Mouse (Mus musculus) thymus, postnatal 25 days (tissue): Measurements from ENCODE around the gene Ppp2r5d.
A peak's percentile ranks its signal among the peaks of the same experiment; 100 is the strongest.

Experiments
- DNase-seq: peaks from one replicate; pipeline ENCODE4 v3.0.0; 2022

The Ppp2r5d gene

GRCm38 (mm10) chr17:46644152-46644805 is 60.6 kb downstream of the Ppp2r5d start:
- DNase-seq = no peak

- DNase-seq = no peak
Observed at GRCm38 (mm10) chr17:46642060-46642459, 62.9 kb downstream of the Ppp2r5d start.

- DNase-seq = no peak
Observed at GRCm38 (mm10) chr17:46639929-46640328, 65.0 kb downstream of the Ppp2r5d start.

- peak; percentile 49 for DNase-seq
Observed at GRCm38 (mm10) chr17:46636831-46637523, 67.9 kb downstream of the Ppp2r5d start.
